Mouse (Mus musculus): Measurements from ENCODE around the gene Lrch3.
"Not testable (repeated sequence)": the region's sequence is repeated elsewhere in the genome, so short reads cannot be mapped to it uniquely, and the experiment has no call there.

The Lrch3 gene

DNA sequence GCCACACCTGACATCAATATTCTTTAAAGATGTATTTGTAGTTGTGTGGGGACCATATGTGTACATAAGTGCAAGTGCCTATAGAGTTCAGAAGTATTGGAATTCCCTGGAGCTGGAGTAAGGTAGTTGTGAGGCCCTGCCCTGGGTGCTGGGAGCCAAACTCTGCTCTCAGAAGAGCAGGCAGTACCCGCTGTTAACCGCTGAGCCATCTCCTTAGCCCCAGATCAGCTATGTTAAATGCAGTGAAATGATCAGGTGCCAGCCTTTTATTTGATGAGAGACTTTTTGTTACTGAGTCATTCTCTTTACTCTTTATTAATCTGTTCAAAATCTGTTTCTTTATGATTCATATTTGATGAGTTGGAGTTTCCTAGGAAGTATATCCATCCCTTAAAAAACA lies 16.0 kb downstream of the Lrch3 start:
- Histone ChIP-seq H3K9me3 (ENCODE audit: low read length) (no peaks in the 10 kb centered on the region), H3K27me3 (ENCODE audit: insufficient read depth, low read length) (no peaks in the 10 kb centered on the region), H3K4me1 (replicated peaks; ENCODE audit: low read depth, low read length) (peaks cover 14% of the 10 kb centered on the region), H3K4me3 (replicated peaks; ENCODE audit: low read length) (no peak overlapping the region), H3K36me3 (ENCODE audit: insufficient read depth, low read length) (peaks cover 6% of the 10 kb centered on the region; the same call in 1 of the 2 replicates)
- no peak for TF ChIP-seq CTCF (conservative IDR thresholded peaks at IDR 0.05; ENCODE audit: low read length)
- no peak for TF ChIP-seq POU5F1 (IDR thresholded peaks at IDR 0.05; ENCODE audit: borderline replicate concordance, low read length)
- TF ChIP-seq NANOG (IDR thresholded peaks at IDR 0.05; ENCODE audit: borderline replicate concordance, low read length), result no peak

DNA sequence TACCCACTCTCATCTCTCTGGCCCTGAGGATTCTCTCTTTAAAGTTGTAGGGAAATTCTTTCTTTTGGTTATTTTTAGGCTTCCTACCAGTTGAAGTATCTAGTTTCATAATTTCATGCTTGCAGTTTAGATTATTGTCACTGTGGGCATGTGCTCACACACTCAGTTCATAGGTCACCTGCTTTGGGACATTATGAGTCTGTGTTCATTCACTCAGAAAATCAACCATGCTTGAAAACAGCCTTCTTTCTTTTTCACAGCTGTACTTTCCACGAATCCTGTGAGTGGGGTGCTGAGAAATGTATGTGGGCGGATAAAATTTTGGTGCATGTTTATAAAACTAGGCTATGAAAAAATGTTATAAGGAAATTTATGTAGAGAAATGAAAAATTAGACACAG lies 20.6 kb downstream of the Lrch3 start:
- Histone ChIP-seq H3K9me3 (ENCODE audit: low read length) (no peaks in the 10 kb centered on the region), H3K36me3 (ENCODE audit: insufficient read depth, low read length) (no peaks in the 10 kb centered on the region), H3K27me3 (ENCODE audit: insufficient read depth, low read length) (no peaks in the 10 kb centered on the region), H3K4me1 (replicated peaks; ENCODE audit: low read depth, low read length) (peaks cover 28% of the 10 kb centered on the region), H3K4me3 (replicated peaks; ENCODE audit: low read length) (no peak overlapping the region)
- TF ChIP-seq NANOG (IDR thresholded peaks at IDR 0.05; ENCODE audit: borderline replicate concordance, low read length) (no peak), CTCF (conservative IDR thresholded peaks at IDR 0.05; ENCODE audit: low read length) (no peak), POU5F1 (IDR thresholded peaks at IDR 0.05; ENCODE audit: borderline replicate concordance, low read length) (no peak)

DNA sequence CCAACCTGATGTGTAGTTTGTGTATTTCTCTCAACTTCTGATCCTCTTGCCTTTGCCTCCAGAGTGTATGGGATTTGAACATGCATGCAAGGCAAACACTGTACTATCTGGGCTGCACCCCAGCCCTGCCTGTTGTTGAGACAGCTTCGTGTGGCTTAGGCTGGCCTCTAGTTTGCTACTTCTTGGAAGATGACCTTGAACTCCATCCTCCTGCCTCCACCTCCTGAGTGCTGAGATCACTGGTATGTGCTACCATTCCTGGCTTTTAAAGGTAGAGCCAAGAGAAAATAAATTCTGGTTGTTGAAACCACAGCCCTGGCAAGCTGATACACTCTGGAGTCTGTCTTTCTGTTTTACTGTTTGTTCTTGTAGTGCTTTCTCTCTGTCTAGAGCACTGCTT lies 21.2 kb downstream of the Lrch3 start:
- H3K9me3 ChIP-seq (ENCODE audit: low read length), result no peaks in the 10 kb centered on the region
- no peak overlapping the region for H3K4me3 ChIP-seq (replicated peaks; ENCODE audit: low read length)
- no peak for TF ChIP-seq NANOG (IDR thresholded peaks at IDR 0.05; ENCODE audit: borderline replicate concordance, low read length)
- TF ChIP-seq CTCF (conservative IDR thresholded peaks at IDR 0.05; ENCODE audit: low read length), result no peak
- TF ChIP-seq POU5F1 (IDR thresholded peaks at IDR 0.05; ENCODE audit: borderline replicate concordance, low read length), result no peak
- H3K36me3 ChIP-seq (ENCODE audit: insufficient read depth, low read length), result no peaks in the 10 kb centered on the region
- H3K27me3 ChIP-seq (ENCODE audit: insufficient read depth, low read length), result no peaks in the 10 kb centered on the region
- H3K4me1 ChIP-seq (replicated peaks; ENCODE audit: low read depth, low read length), result peaks cover 26% of the 10 kb centered on the region

DNA sequence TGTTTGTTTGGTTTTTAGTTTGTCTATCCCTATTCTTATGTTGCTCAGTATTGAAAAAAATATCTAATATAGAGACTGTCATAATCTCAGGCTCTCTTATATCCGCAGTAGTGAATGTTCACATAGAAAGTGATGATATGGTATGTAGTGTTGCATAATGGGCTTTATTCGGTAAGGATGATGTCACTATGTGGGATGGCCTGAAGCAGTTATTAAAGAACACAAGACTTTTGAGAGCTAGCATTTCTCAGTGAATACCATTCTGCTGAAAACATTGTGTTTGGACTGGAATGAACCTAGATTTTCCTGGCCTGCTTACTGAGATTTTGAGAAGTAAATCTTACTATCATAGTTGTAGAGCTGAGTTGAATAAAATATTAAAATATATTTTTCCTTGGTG lies 23.5 kb downstream of the Lrch3 start:
- TF ChIP-seq CTCF (conservative IDR thresholded peaks at IDR 0.05; ENCODE audit: low read length) (no peak), NANOG (IDR thresholded peaks at IDR 0.05; ENCODE audit: borderline replicate concordance, low read length) (no peak), POU5F1 (IDR thresholded peaks at IDR 0.05; ENCODE audit: borderline replicate concordance, low read length) (no peak)
- Histone ChIP-seq H3K36me3 (ENCODE audit: insufficient read depth, low read length) (no peaks in the 10 kb centered on the region), H3K4me1 (replicated peaks; ENCODE audit: low read depth, low read length) (peaks cover 26% of the 10 kb centered on the region), H3K9me3 (ENCODE audit: low read length) (peaks cover 7% of the 10 kb centered on the region; the same call in 1 of the 2 replicates), H3K27me3 (ENCODE audit: insufficient read depth, low read length) (no peaks in the 10 kb centered on the region), H3K4me3 (replicated peaks; ENCODE audit: low read length) (no peak overlapping the region)

DNA sequence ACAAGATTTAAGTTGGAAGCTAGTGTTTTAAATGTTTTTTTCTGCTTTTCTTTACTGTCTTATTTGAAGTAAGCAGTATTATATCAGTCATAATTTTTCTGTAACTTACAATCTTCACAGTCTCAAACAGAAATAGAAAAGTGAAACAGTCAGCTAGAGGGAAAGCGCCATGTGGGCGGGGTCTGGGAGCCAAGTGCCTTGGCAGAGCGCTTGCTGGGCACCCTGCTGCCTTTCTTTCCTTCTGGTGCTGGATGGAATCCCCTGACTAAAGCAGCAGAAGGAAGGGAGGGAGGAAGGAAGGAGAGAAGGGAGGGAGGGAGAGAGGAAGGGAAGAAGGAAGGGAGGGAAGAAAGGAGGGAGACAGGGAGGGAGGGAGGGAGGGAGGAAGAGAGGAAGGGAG lies 25.4 kb downstream of the Lrch3 start:
- not testable (repeated sequence) for H3K9me3 ChIP-seq (ENCODE audit: low read length); H3K27me3 ChIP-seq (ENCODE audit: insufficient read depth, low read length); H3K4me3 ChIP-seq (replicated peaks; ENCODE audit: low read length); H3K36me3 ChIP-seq (ENCODE audit: insufficient read depth, low read length)
- H3K4me1 ChIP-seq (replicated peaks; ENCODE audit: low read depth, low read length), result peaks cover 26% of the 10 kb centered on the region

DNA sequence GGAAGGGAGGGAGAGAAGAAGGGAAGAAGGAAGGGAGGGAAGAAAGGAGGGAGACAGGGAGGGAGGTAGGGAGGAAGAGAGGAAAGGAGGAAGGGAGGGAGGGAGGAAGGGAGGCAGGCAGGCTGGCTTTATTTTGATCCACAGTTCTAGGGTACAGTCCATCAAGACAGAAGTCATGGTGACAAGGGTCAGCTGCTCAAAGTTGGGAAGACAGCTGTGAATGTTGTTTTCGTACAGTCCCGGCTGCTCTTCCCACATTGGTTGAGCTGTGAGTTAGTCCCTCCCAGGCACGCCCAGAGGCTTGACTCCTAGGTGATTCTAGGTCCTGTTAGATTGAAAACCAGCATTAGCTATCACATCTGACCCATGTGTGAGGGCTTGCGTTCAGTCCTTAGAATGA lies 25.8 kb downstream of the Lrch3 start:
- H3K27me3 ChIP-seq (ENCODE audit: insufficient read depth, low read length); H3K36me3 ChIP-seq (ENCODE audit: insufficient read depth, low read length); H3K9me3 ChIP-seq (ENCODE audit: low read length); H3K4me3 ChIP-seq (replicated peaks; ENCODE audit: low read length): not testable (repeated sequence)
- peaks cover 26% of the 10 kb centered on the region for H3K4me1 ChIP-seq (replicated peaks; ENCODE audit: low read depth, low read length)

DNA sequence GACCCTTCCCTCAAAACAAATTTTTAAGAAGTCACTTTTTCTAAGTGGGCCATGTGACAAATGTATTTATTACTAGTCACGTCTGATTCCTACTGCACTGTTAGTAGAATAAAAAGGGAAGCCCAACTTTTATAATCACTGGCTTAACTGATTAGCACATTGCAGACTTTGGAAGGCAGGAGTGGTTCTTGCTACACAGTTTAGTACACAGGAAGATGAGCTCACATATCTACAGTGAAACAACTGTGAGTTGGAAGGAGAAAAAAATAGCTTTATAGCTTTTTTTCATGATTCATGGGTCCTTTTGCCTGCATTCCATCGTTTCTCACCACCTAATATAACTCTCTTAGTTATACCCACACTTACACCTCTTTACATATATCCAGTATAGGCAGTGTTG lies 27.3 kb downstream of the Lrch3 start:
- not testable (repeated sequence) for H3K9me3 ChIP-seq (ENCODE audit: low read length); H3K27me3 ChIP-seq (ENCODE audit: insufficient read depth, low read length); H3K4me3 ChIP-seq (replicated peaks; ENCODE audit: low read length); H3K36me3 ChIP-seq (ENCODE audit: insufficient read depth, low read length)
- peaks cover 12% of the 10 kb centered on the region for H3K4me1 ChIP-seq (replicated peaks; ENCODE audit: low read depth, low read length)

DNA sequence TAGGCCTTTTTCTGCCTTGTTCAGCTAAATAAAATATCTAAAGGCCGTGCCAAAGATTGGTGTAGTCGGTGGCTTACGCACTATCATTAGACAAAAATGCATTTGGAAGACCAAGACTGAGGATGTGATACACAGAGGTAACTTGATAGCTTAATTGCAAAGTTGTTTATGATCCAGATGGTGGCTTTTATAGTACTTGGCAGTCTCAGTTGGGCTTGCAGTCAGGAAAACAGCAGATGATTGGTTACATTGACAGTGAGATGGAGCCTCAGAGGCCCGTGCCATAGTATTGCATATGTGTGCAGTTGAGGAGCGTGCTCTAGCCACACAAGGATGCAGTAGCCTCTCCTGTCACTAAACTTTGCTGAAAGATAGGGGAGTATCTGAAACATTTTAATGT lies 28.8 kb downstream of the Lrch3 start:
- peaks cover 7% of the 10 kb centered on the region; the same call in 1 of the 2 replicates for H3K9me3 ChIP-seq (ENCODE audit: low read length)
- no peaks in the 10 kb centered on the region for H3K36me3 ChIP-seq (ENCODE audit: insufficient read depth, low read length)
- no peak overlapping the region for H3K4me3 ChIP-seq (replicated peaks; ENCODE audit: low read length)
- TF ChIP-seq CTCF (conservative IDR thresholded peaks at IDR 0.05; ENCODE audit: low read length) (no peak), NANOG (IDR thresholded peaks at IDR 0.05; ENCODE audit: borderline replicate concordance, low read length) (no peak), POU5F1 (IDR thresholded peaks at IDR 0.05; ENCODE audit: borderline replicate concordance, low read length) (no peak)
- peaks cover 8% of the 10 kb centered on the region for H3K4me1 ChIP-seq (replicated peaks; ENCODE audit: low read depth, low read length)
- H3K27me3 ChIP-seq (ENCODE audit: insufficient read depth, low read length), result no peaks in the 10 kb centered on the region

DNA sequence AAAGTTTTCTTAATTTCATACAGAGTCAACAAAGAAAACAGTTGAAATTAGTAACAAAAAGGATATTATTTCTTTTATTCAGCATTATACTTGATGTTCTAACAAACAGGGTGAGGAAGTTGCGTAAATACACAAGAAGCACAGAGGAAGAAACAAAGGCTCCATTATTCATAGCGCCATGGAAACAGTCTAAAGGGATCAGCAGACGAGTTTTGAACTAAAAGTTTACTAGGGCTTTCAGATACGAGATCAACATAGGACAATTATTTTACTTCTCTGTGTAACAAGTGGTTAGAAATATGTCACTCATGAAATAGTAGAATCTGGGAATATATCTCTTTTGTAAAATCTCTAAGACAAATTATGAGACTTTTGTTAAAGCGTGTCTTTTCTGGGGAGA lies 31.5 kb downstream of the Lrch3 start:
- Histone ChIP-seq H3K4me1 (replicated peaks; ENCODE audit: low read depth, low read length) (peaks cover 3% of the 10 kb centered on the region), H3K36me3 (ENCODE audit: insufficient read depth, low read length) (no peaks in the 10 kb centered on the region), H3K9me3 (ENCODE audit: low read length) (peaks cover 7% of the 10 kb centered on the region; the same call in 1 of the 2 replicates), H3K27me3 (ENCODE audit: insufficient read depth, low read length) (no peaks in the 10 kb centered on the region), H3K4me3 (replicated peaks; ENCODE audit: low read length) (no peak overlapping the region)
- no peak for TF ChIP-seq POU5F1 (IDR thresholded peaks at IDR 0.05; ENCODE audit: borderline replicate concordance, low read length)
- TF ChIP-seq NANOG (IDR thresholded peaks at IDR 0.05; ENCODE audit: borderline replicate concordance, low read length), result no peak
- TF ChIP-seq CTCF (conservative IDR thresholded peaks at IDR 0.05; ENCODE audit: low read length), result no peak

DNA sequence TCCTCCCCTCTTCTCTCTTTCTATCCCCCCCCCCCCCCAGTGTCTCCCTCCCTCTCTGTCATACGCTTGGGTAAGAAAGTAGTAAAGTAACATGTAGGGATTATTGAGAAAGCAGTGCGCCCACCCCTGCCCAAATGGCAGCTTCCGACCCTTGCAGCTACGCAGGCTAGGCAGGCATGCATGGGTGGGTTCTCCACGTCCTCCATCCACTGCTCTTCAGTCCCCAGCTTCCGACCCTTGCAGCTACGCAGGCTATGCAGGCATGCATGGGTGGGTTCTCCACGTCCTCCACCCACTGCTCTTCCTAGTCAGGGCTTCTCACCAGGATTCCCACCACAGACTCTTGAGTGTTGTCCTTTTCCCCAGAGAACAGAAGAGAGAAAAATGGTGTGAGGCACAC lies 34.1 kb downstream of the Lrch3 start:
- H3K27me3 ChIP-seq (ENCODE audit: insufficient read depth, low read length), result no peaks in the 10 kb centered on the region
- H3K36me3 ChIP-seq (ENCODE audit: insufficient read depth, low read length), result no peaks in the 10 kb centered on the region
- TF ChIP-seq NANOG (IDR thresholded peaks at IDR 0.05; ENCODE audit: borderline replicate concordance, low read length) (no peak), POU5F1 (IDR thresholded peaks at IDR 0.05; ENCODE audit: borderline replicate concordance, low read length) (no peak), CTCF (conservative IDR thresholded peaks at IDR 0.05; ENCODE audit: low read length) (no peak)
- H3K4me1 ChIP-seq (replicated peaks; ENCODE audit: low read depth, low read length), result peaks cover 3% of the 10 kb centered on the region
- H3K4me3 ChIP-seq (replicated peaks; ENCODE audit: low read length), result no peak overlapping the region
- no peaks in the 10 kb centered on the region for H3K9me3 ChIP-seq (ENCODE audit: low read length)
